Mouse (Mus musculus) MN1 (cell line): ENCODE results near the gene Dis3.
"Not testable (repeated sequence)": the region's sequence is repeated elsewhere in the genome, so short reads cannot be mapped to it uniquely, and the experiment has no call there.

Experiments
- DNase-seq: peaks from one replicate; pipeline ENCODE4 v3.0.0-alpha.2; 2016; ENCODE audit warnings: low spot score

The Dis3 gene

GRCm38 (mm10) chr14:99060616-99061015 is 39.0 kb downstream of the Dis3 start:
- no peak for DNase-seq

DNA sequence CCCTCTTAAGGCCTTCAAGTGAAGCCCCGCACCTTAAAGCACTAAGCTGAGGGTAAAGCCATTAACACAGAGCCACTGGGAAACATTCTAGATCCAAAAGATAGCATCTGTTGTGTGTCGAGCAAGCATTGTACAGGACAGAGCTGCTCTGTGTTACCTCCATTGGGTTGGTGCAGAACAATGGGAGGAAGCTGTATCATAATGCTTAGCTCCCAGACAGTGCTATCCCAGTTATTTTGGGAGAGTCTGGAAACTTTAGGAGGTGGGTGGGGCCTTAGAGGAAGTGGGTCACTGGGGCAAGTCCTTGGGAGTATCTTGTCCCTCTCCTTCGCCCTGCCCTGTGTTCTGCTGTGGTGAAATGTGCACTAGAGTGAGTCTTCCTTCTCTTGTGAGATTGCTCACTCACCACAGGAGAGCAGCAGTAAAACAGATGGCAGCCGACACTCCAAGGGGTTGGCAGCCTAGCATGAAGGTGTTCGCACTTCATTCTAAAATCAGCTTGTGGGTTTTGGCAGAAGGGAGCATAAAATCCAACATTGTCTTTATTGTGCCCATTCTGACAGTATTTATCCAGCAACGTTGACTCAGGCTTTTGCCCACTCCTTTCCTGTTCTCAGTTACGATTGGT is 40.5 kb downstream of the Dis3 start:
- no peak for DNase-seq

- DNase-seq: peak; percentile 17
Observed at GRCm38 (mm10) chr14:99046782-99047181, 52.8 kb downstream of the Dis3 start.

DNA sequence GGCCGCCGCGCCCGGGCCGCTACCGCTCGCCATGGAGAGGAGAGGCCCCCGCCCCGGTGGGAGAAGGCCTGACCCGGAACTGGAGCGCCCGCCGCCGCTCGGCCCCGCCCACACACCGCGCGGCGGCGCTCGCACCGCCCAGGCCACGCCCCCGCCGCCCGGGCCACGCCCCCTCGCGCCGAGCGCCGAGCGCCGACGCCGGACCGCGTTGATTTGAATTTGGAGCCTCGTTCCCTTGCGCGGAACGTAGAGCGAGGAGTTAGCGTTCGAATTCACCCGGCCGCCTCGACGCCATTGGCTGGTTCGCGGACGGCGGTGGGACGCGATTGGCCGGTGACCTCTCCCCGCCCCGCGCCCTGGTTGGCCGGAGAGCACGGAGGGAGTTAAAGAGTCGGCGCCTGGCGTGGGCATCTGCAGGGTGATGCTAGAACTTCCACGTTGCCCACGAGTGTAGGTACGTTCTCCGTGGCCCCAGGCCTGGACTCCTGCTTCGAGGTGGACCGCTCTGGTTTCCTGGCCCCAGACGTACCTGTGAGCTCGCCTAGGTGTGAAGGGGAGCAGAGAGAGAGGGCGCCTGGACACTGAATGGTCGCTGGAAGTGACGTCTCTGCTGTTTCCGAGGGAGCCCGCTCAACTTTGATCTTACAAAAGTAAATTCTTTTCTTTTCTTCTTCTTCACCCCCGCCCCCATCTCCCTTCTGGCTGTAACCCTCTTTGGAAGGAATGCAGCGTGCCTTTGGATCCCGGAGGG is 53.4 kb downstream of the Dis3 start, which contains the start of the genes Mzt1 and Bora:
Mzt1 (minus strand) TSS at position 104 of the 751 bp plus-strand sequence.
Bora (plus strand) TSS at position 192 of the 751 bp plus-strand sequence.
- peak; percentile 95 for DNase-seq

GRCm38 (mm10) chr14:99045378-99046030 is 54.1 kb downstream of the Dis3 start:
- peak; percentile 51 for DNase-seq

GRCm38 (mm10) chr14:99044718-99045117 is 54.9 kb downstream of the Dis3 start:
- DNase-seq: no peak

GRCm38 (mm10) chr14:99044096-99044495 is 55.5 kb downstream of the Dis3 start:
- DNase-seq: no peak

GRCm38 (mm10) chr14:99043499-99043898 is 56.1 kb downstream of the Dis3 start:
- no peak for DNase-seq

DNA sequence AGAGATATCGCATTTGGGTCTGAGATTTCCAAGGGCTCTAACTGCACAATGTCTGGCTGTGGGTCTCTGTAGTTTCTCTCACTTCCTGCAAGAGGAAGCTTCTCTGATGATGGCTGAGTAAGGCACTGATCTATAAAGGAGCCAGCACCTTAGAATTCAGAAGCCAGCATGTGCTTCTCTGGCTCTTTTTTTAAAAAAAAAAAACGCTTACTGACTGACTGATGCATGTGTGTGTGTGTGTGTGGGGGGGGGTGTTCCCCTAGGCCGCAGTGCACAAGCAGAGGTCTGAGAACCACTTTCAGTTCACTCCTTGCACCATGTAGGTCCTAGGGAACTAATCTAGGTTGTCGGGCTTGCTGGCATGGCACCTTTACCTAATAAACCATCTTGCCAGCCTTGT is 58.2 kb downstream of the Dis3 start:
- no peak for DNase-seq

GRCm38 (mm10) chr14:99039308-99039707 is 60.3 kb downstream of the Dis3 start:
- DNase-seq: not testable (repeated sequence)

- no peak for DNase-seq
Observed at GRCm38 (mm10) chr14:99037703-99038102, 61.9 kb downstream of the Dis3 start.

DNA sequence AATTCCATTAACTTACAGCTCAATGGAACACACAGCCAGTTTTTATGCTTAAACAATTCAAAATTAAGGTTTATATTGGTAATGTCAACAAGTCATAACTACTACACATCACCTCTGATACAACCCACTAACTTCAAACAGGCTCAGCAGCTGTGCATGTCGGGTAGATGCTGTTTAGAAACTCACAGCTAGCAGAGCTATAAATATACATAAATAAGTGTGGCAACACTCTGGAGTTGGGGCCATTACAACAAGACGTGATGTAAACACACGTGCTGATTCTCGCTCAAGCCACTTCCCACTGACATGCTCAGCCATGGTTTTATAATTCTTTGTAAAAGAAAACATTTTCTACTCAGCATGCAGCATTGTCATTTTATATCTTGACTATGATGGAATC is 63.5 kb downstream of the Dis3 start:
- DNase-seq: no peak

- not testable (repeated sequence) for DNase-seq
Observed at GRCm38 (mm10) chr14:99034851-99035250, 64.7 kb downstream of the Dis3 start.

DNA sequence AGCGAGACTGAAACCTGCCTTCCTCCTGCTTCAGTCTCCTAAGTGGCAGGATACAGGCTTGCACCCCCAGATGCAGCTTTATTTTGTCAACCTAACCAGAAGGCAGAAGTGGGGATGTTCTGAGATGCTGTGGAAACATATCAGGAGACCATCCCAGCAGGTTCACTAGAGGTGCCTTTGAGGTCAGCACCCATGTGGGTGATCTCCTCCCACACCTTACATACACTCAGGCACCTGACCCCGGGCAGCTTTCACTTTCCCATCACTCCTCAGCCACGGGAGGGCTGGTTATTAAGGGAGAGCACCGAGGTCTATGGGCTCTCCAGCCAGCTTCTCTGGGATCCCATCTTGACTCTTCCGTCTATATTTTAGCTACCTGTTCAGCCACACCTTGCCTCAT is 67.0 kb downstream of the Dis3 start:
- DNase-seq: no peak

GRCm38 (mm10) chr14:99031337-99031873 is 68.2 kb downstream of the Dis3 start:
- no peak for DNase-seq

GRCm38 (mm10) chr14:99029987-99030386 is 69.6 kb downstream of the Dis3 start:
- no peak for DNase-seq
